Mouse (Mus musculus) liver, adult 2 months (tissue): Measurements from ENCODE around the gene Tmem204.
A peak's percentile ranks its signal among the peaks of the same experiment; 100 is the strongest.

Experiments used
- CTCF ChIP-seq: fragments of 200-500 bp; IDR thresholded peaks from 2 replicates; pipeline ENCODE4 v1.5.1; 2011; ENCODE audit warnings: low read depth, low read length, control low read depth
- POLR2A ChIP-seq: fragments of 200-500 bp; IDR thresholded peaks from 2 replicates; pipeline ENCODE4 v1.6.1; 2011; ENCODE audit warnings: low read length, control low read depth; ENCODE audit not compliant: insufficient read depth; ENCODE audit errors: extremely low read depth

- TF ChIP-seq CTCF = peak; percentile 60
- no peak for TF ChIP-seq POLR2A
Measured at GRCm38 (mm10) chr17:25123979-25124378, 40.6 kb upstream of the Tmem204 start.
